Mouse (Mus musculus) erythroblast, embryonic 14.5 days (primary cell): ENCODE data around the gene Psmb5.

Experiments used
- GATA1 ChIP-seq: IDR thresholded peaks from 2 replicates; pipeline ENCODE4 v1.6.1; 2012; ENCODE audit warnings: low read length, inconsistent platforms, mixed read lengths
- TAL1 ChIP-seq: IDR thresholded peaks from 3 replicates; pipeline ENCODE4 v1.6.1; 2012; ENCODE audit warnings: low read length, inconsistent platforms, mixed read lengths

GRCm38 (mm10) chr14:54583681-54584338 lies 34.0 kb downstream of the Psmb5 start:
- TF ChIP-seq GATA1 (no peak), TAL1 (no peak)
